10 mouse cellular contexts compared by ENCODE assay signal in the genomic region with DNA sequence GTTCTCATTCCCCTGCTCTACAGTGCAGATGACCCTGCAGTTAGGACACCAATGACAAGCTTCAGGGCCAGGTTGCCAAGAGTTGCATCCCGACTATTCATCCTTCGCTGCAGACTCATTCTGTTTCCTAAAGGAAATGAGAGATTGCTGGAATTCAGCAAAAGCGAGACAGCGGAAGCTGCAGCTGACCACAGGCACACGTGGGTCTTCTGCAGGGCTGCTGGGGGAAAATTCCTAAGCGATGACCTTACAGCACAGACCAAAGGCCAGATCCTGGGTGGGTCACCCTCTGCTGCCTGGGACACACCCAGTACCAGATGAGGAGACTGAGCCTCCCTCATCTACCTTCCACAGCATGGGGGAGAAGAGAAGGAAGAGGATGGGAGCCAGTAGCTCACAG.
DNase-seq lines count a peak whose midpoint lies in the region; TF ChIP-seq lines count a peak whose summit lies in the region.
"Had no signal": no experiment of that assay in that cellular context is flagged by ENCODE, and none has a peak within 500 bp of the region (broad histone marks: within the 10 kb centered on the region; RNA-seq: fewer than 3 reads in every experiment).

No protein-coding gene starts in this region.

- H3K27me3 ChIP-seq in kidney, adult 2 months (replicated peaks; ENCODE audit: control insufficient read depth, insufficient read depth, low read length) = no peaks in the 10 kb centered on the region

- H3K4me1 ChIP-seq in embryonic fibroblast, embryonic 13.5 days (ENCODE audit: control insufficient read depth, insufficient read depth, low read length) = peaks cover 27% of the 10 kb centered on the region
- peaks cover 9% of the 10 kb centered on the region for H3K4me1 ChIP-seq in kidney, adult 2 months (ENCODE audit: control insufficient read depth, insufficient read depth, low read length)

- DNase-seq in adrenal gland, postnatal 14 days = peak; percentile 44
- DNase-seq in adrenal gland, postnatal 10 days = no peak
- peak; percentile 80 for DNase-seq in kidney, adult 2 months
- peak; percentile 70 for DNase-seq in lung, postnatal 10 days
- DNase-seq in left cerebral cortex, adult 18-20 months (ENCODE audit: low spot score in 2 of 2) = no peak
- no peak for DNase-seq in ovary, postnatal 10 days (ENCODE audit: low spot score)
- DNase-seq in cerebellum, adult 18-20 months = no peak
- DNase-seq: cerebellum, postnatal 10 days had no signal

- H3K36me3 ChIP-seq in kidney, adult 2 months (ENCODE audit: control insufficient read depth, insufficient read depth, low read length) = no peaks in the 10 kb centered on the region

- peak overlapping the region; percentile 80 for H3K27ac ChIP-seq in embryonic fibroblast, embryonic 13.5 days (ENCODE audit: insufficient read depth, low read length)
- peak overlapping the region; percentile 34 for H3K27ac ChIP-seq in kidney, adult 2 months (ENCODE audit: insufficient read depth, low read depth, low read length)
- H3K27ac ChIP-seq: macrophage had no signal

- TF ChIP-seq CTCF in embryonic fibroblast, embryonic 13.5 days (IDR thresholded peaks at IDR 0.05; ENCODE audit: borderline replicate concordance, insufficient read depth, low read length) = no peak
- no peak for TF ChIP-seq CTCF in kidney, adult 2 months (conservative IDR thresholded peaks at IDR 0.05; ENCODE audit: insufficient read depth, insufficient read length, low read depth, low read length)

- TF ChIP-seq POLR2A in embryonic fibroblast, embryonic 13.5 days (IDR thresholded peaks at IDR 0.05; ENCODE audit: low read depth, low read length) = no peak
- no peak for TF ChIP-seq POLR2A in kidney, adult 2 months (IDR thresholded peaks at IDR 0.05; ENCODE audit: low read depth, low read length)

- no peak overlapping the region for H3K4me3 ChIP-seq in embryonic fibroblast, embryonic 13.5 days (ENCODE audit: insufficient read depth, low read length)
- H3K4me3 ChIP-seq in kidney, adult 2 months (ENCODE audit: insufficient read depth, low read depth, low read length) = no peak overlapping the region

- WGBS in kidney, adult 2 months = 46% methylated on average over 6 of the region's 6 CpGs

Comparison
In these comparisons a context has a peak if more than half of its experiments do, and no peak if none do; other contexts are left out.
1. DNase-seq: peak in adrenal gland, postnatal 14 days (single experiment), kidney, adult 2 months (single experiment) and lung, postnatal 10 days (single experiment); none in adrenal gland, postnatal 10 days (single experiment), left cerebral cortex, adult 18-20 months (0 of 2), ovary, postnatal 10 days (single experiment) and cerebellum, adult 18-20 months (0 of 2).